Mouse (Mus musculus): Measurements from ENCODE around the gene Slc39a7. TPM values are rescaled to one million over a fixed set of nuclear protein-coding genes. Genes with fewer than 3 reads are reported as not detected.

Gene Slc39a7
- polyA plus RNA-seq, 1 experiment from 2014 or later, result 108 TPM

DNA sequence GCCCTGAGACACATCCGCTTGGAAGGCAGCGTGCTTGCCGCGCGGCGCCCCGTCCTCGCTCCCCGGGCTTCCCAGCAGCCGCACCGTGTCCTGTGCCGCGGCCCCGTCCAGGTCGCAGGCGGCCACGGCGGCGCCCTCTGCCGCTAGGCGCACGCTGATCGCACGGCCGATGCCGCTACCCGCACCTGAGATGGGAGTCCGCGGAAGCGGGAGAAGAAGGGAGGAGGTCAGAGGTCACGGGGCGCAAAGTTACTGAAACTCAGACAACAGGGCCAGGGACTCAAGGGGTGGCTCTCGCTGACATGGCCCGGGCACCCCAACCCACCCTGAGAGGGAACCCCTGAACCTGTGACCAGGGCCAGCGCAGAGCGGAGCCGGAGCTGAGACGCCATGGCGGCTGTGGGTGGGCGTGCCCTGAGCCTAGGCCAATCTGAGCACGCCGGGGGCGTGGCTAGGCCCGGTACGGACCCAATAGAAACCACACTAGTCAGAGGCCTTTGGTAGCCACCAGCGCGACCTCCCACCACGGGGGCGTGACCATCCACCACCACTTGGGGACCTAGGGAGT, 3.7 kb downstream of the Slc39a7 start, which contains the start of gene H2-Ke6:
TSS of gene H2-Ke6 (minus strand) at position 405 of the 568 bp plus-strand sequence.
- peaks cover 18% of the 10 kb centered on the region for H3K36me3 ChIP-seq (ENCODE audit: control insufficient read depth, insufficient read depth, low read length)
- H3K27ac ChIP-seq (ENCODE audit: low read depth, low read length), result peak within 1 kb of the TSS; percentile 97
- ATAC-seq (ENCODE audit: insufficient read depth, low FRiP score, low TSS enrichment) (peak; percentile 51), DNase-seq (ENCODE audit: low spot score) (peak; percentile 95)
- H3K4me1 ChIP-seq (ENCODE audit: control insufficient read depth, insufficient read depth, low read length), result peaks cover 47% of the 10 kb centered on the region
- no peaks in the 10 kb centered on the region for H3K9me3 ChIP-seq (ENCODE audit: control insufficient read depth, low read length)
- under 1% methylated on average over 43 of the region's 49 CpGs for WGBS
- H3K4me3 ChIP-seq (ENCODE audit: low read depth, low read length), result peak within 1 kb of the TSS; percentile 95
- peak within 1 kb of the TSS; percentile 73 for H3K9ac ChIP-seq (ENCODE audit: low read length)
- H3K27me3 ChIP-seq (ENCODE audit: control insufficient read depth, insufficient read depth, low read length), result no peaks in the 10 kb centered on the region
- H3K4me2 ChIP-seq (ENCODE audit: low read depth), result peak within 1 kb of the TSS; percentile 90

DNA sequence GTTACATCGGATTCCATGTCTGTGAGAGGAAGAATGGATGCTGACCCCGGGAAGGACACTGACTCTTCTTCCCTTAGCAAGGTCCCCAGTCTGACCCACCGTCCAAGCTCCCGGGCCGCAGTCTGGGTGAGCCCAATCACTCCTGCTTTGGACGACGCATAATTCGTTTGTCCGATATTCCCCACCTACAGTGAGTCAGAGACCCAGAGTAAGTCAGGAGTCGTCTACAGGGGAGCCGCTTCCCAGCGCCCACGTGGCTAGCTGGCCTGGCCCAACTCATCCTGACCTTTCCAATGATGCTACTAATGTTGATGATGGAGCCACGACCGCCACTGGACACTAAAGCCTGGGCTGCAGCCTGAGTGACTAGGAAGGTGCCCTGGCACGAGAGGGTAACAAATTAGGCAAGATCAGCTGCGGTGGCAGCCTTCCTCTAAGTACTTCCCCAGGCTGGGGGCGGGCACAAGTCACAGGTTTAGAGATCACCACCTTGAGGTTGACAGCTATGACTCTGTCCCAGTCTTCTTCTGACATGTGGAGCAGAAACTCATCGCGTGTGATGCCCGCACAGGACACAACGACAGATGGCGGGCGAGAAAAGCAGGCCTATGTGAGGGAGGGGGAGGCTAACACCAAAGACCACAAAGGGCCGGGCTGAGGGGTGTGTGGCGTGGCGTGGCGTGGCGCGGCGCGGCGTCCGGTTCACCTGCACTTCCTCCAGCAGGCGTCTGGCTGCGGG, 4.4 kb downstream of the Slc39a7 start:
- H3K4me2 ChIP-seq (ENCODE audit: low read depth), result peak overlapping the region; percentile 90
- H3K4me1 ChIP-seq (ENCODE audit: control insufficient read depth, insufficient read depth, low read length), result peaks cover 46% of the 10 kb centered on the region
- peak overlapping the region; percentile 95 for H3K4me3 ChIP-seq (ENCODE audit: low read depth, low read length)
- H3K9ac ChIP-seq (ENCODE audit: low read length), result peak overlapping the region; percentile 73
- WGBS, result 3% methylated on average over 36 of the region's 36 CpGs
- H3K27me3 ChIP-seq (ENCODE audit: control insufficient read depth, insufficient read depth, low read length), result no peaks in the 10 kb centered on the region
- DNase-seq (ENCODE audit: low spot score), result no peak
- H3K36me3 ChIP-seq (ENCODE audit: control insufficient read depth, insufficient read depth, low read length), result peaks cover 23% of the 10 kb centered on the region
- ATAC-seq (ENCODE audit: insufficient read depth, low FRiP score, low TSS enrichment), result no peak
- no peaks in the 10 kb centered on the region for H3K9me3 ChIP-seq (ENCODE audit: control insufficient read depth, low read length)
- peak overlapping the region; percentile 97 for H3K27ac ChIP-seq (ENCODE audit: low read depth, low read length)

DNA sequence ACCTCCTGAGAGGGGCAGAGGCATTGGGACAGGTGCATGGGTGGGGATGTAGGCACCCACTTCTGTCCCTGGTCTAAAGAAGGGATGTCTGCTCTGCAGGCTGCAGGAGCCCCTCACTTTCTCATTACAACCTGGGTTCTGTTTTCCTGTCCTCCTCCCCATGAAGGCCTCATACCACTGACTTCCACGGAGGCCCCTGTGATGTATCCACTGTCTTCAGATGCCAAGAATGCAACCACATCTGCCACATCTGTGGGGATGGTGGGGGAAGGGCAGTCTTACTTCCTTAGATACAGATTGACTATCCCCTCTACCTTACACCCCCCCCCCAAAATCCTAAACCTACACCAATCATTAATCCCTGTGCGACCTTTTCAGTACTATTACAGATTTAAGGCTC, 5.3 kb downstream of the Slc39a7 start:
- Histone ChIP-seq H3K9me3 (ENCODE audit: control insufficient read depth, low read length) (peaks cover 2% of the 10 kb centered on the region; the same call in 1 of the 2 replicates), H3K4me3 (ENCODE audit: low read depth, low read length) (peak overlapping the region; percentile 95), H3K27me3 (ENCODE audit: control insufficient read depth, insufficient read depth, low read length) (no peaks in the 10 kb centered on the region), H3K9ac (ENCODE audit: low read length) (peak overlapping the region; percentile 73), H3K27ac (ENCODE audit: low read depth, low read length) (peak overlapping the region; percentile 97), H3K4me2 (ENCODE audit: low read depth) (peak overlapping the region; percentile 90), H3K4me1 (ENCODE audit: control insufficient read depth, insufficient read depth, low read length) (peaks cover 46% of the 10 kb centered on the region), H3K36me3 (ENCODE audit: control insufficient read depth, insufficient read depth, low read length) (peaks cover 32% of the 10 kb centered on the region)
- ATAC-seq (ENCODE audit: insufficient read depth, low FRiP score, low TSS enrichment), result no peak; the same call in 1 of the 2 replicates
- no peak for DNase-seq (ENCODE audit: low spot score)
- WGBS, result 19% methylated on average over 2 of the region's 2 CpGs

DNA sequence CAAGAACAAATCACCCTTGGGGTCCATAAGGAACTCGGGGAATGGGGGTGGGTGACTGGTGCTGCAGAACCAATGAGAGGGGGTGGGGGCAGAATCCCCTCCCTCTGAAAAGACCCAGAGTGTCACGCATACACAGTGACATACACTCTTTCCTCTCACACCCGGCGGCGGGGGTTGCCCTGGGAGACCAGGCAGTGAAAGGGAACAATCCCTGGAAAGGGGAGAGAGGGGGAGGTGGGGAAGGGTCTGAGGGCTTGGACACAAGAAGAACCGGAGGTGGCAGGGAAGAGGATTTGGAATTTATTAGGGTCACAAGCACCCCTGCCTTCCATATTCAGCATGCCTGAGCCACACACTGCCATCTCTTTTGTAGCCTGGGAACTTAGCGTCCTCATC, 5.7 kb downstream of the Slc39a7 start:
- Histone ChIP-seq H3K4me2 (ENCODE audit: low read depth) (peak overlapping the region; percentile 90), H3K36me3 (ENCODE audit: control insufficient read depth, insufficient read depth, low read length) (peaks cover 35% of the 10 kb centered on the region), H3K9me3 (ENCODE audit: control insufficient read depth, low read length) (peaks cover 2% of the 10 kb centered on the region), H3K27me3 (ENCODE audit: control insufficient read depth, insufficient read depth, low read length) (no peaks in the 10 kb centered on the region), H3K4me3 (ENCODE audit: low read depth, low read length) (peak overlapping the region; percentile 95), H3K9ac (ENCODE audit: low read length) (peak overlapping the region; percentile 98), H3K27ac (ENCODE audit: low read depth, low read length) (peak overlapping the region; percentile 97), H3K4me1 (ENCODE audit: control insufficient read depth, insufficient read depth, low read length) (peaks cover 46% of the 10 kb centered on the region)
- DNase-seq (ENCODE audit: low spot score) (peak; percentile 92), ATAC-seq (ENCODE audit: insufficient read depth, low FRiP score, low TSS enrichment) (peak; percentile 60)
- WGBS, result 2% methylated on average over 7 of the region's 7 CpGs

DNA sequence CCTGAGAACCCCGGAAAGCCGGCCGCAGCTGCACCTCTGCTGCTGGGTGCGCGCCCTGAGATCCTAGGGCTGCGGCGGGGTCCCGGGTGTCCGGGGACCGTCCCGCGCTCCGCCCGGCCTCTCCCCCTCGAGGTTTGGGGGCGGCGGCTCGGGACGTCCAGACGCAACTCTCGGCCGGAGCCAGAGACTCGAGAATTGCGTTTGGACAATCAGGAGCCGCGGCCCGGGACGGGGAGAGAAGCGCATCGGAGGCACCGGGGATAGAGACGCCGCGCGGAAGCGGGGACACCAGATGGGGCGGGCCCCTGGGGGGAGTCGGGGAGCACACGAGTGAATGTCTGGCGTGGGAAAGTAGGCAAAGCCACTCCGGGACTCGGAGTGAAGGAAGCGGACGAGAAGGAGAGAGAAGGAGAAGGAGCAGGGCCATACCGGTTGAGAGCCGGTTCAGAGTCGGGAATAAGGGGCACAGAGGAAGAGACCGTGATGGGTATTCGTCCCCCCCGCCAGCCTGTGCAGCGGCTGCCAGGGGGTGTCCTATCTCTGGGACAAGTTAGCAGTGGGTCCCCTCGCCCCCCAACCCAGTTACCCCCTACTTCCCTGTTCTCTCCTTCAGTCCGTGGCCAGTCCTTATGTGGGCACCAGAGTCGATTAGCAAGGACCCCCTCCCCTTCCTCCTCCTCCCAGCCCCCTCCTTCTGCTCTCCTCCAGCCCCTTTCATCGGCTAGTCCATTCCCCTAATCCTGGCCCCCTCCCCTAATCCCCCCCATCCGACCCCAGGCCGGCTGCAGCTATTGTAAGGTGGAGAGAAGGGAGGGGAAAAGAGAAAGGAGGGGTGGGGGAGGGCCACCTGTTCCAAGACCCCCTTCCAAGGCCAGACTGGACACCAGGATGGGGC, 6.4 kb downstream of the Slc39a7 start:
- ATAC-seq (ENCODE audit: insufficient read depth, low FRiP score, low TSS enrichment) (peak; percentile 52), DNase-seq (ENCODE audit: low spot score) (peak; percentile 82)
- Histone ChIP-seq H3K27me3 (ENCODE audit: control insufficient read depth, insufficient read depth, low read length) (no peaks in the 10 kb centered on the region), H3K4me3 (ENCODE audit: low read depth, low read length) (peak overlapping the region; percentile 95), H3K9me3 (ENCODE audit: control insufficient read depth, low read length) (peaks cover 4% of the 10 kb centered on the region), H3K4me2 (ENCODE audit: low read depth) (peak overlapping the region; percentile 90), H3K9ac (ENCODE audit: low read length) (peak overlapping the region; percentile 98), H3K4me1 (ENCODE audit: control insufficient read depth, insufficient read depth, low read length) (peaks cover 40% of the 10 kb centered on the region), H3K27ac (ENCODE audit: low read depth, low read length) (peak overlapping the region; percentile 97), H3K36me3 (ENCODE audit: control insufficient read depth, insufficient read depth, low read length) (peaks cover 36% of the 10 kb centered on the region)
- WGBS, result under 1% methylated on average over 54 of the region's 57 CpGs

DNA sequence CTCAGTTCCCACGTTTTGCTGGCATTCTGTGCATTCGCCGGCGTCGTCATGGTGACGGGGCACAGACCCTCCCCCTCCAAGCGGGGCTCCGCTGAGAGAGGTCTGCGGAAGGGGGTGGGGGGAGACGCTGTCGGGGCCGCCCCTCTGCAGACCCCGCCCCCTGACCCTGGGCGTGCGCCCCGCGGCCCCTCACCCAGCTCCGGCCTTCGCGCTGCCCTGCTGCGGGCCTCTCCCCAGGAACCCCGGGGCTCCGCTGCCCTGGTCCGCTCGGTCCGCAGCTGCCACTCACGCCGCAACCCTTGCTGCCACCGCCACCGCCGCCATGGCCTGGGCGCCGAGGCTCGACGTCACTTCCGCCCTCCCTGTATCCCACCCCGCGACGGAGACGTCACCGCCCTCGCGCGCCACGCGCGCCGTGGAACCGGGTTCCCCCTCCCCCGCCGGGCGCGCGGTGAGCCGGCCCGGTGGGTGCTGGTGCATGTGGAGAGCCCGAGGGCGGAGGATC, 7.1 kb downstream of the Slc39a7 start, which contains the start of gene Ring1:
TSS of gene Ring1 (minus strand) at position 364 of the 505 bp plus-strand sequence.
- H3K4me3 ChIP-seq (ENCODE audit: low read depth, low read length), result peak within 1 kb of the TSS; percentile 95
- ATAC-seq (ENCODE audit: insufficient read depth, low FRiP score, low TSS enrichment) (peak; percentile 54), DNase-seq (ENCODE audit: low spot score) (peak; percentile 92)
- H3K4me1 ChIP-seq (ENCODE audit: control insufficient read depth, insufficient read depth, low read length), result peaks cover 33% of the 10 kb centered on the region
- H3K36me3 ChIP-seq (ENCODE audit: control insufficient read depth, insufficient read depth, low read length), result peaks cover 30% of the 10 kb centered on the region
- peak within 1 kb of the TSS; percentile 98 for H3K9ac ChIP-seq (ENCODE audit: low read length)
- peaks cover 5% of the 10 kb centered on the region for H3K9me3 ChIP-seq (ENCODE audit: control insufficient read depth, low read length)
- peak within 1 kb of the TSS; percentile 97 for H3K27ac ChIP-seq (ENCODE audit: low read depth, low read length)
- peak within 1 kb of the TSS; percentile 90 for H3K4me2 ChIP-seq (ENCODE audit: low read depth)
- 0% methylated on average over 30 of the region's 58 CpGs for WGBS
- no peaks in the 10 kb centered on the region for H3K27me3 ChIP-seq (ENCODE audit: control insufficient read depth, insufficient read depth, low read length)

DNA sequence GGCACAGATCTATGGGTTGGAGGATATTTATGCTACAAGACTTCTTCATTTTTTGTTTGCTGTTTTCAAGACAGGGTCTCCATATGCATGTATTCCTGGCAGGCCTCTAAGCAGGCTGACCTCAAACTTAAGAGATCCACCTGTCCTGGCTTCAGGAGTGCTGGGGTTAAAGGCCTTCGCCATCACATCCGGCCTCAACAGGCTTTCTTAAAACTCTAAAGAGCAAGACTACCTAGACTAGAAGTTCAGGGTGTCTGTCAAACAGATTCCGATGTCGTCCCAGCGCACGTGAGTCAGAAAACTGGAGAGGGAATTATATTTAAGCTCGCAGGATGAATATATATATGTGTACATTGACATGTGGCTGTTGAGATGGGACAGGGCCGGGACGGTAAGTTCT, 7.8 kb downstream of the Slc39a7 start:
- DNase-seq (ENCODE audit: low spot score) (no peak), ATAC-seq (ENCODE audit: insufficient read depth, low FRiP score, low TSS enrichment) (no peak)
- Histone ChIP-seq H3K9ac (ENCODE audit: low read length) (no peak overlapping the region), H3K36me3 (ENCODE audit: control insufficient read depth, insufficient read depth, low read length) (peaks cover 24% of the 10 kb centered on the region), H3K4me1 (ENCODE audit: control insufficient read depth, insufficient read depth, low read length) (peaks cover 27% of the 10 kb centered on the region), H3K27me3 (ENCODE audit: control insufficient read depth, insufficient read depth, low read length) (no peaks in the 10 kb centered on the region), H3K27ac (ENCODE audit: low read depth, low read length) (peak overlapping the region; percentile 97; the same call in 1 of the 2 replicates), H3K4me2 (ENCODE audit: low read depth) (peak overlapping the region; percentile 90), H3K4me3 (ENCODE audit: low read depth, low read length) (peak overlapping the region; percentile 95), H3K9me3 (ENCODE audit: control insufficient read depth, low read length) (peaks cover 5% of the 10 kb centered on the region)
- WGBS, result 68% methylated on average over 9 of the region's 9 CpGs

DNA sequence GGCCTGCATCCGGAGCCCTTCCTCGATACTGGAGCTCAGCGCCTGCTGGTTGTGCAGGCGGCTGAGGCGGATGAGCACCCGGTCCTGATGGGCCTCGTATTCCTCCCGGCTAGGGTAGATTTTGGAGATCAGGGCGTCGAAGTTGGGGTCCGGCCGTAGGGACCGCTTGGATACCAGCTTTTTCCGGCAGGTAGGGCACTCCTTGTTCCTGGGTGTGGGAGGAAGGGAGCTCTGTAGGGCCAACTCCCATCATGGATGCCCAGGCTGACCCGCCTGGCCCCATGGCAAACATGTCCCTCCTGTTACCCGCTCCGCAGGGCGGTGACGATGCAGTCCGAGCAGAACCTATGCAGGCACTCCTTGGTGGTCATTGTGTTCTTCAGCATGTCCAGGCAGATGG, 8.5 kb downstream of the Slc39a7 start:
- Histone ChIP-seq H3K27me3 (ENCODE audit: control insufficient read depth, insufficient read depth, low read length) (no peaks in the 10 kb centered on the region), H3K4me2 (ENCODE audit: low read depth) (0 out of 2 replicates have a peak overlapping the region, but pooled peaks have one; percentile 90), H3K36me3 (ENCODE audit: control insufficient read depth, insufficient read depth, low read length) (peaks cover 24% of the 10 kb centered on the region), H3K4me1 (ENCODE audit: control insufficient read depth, insufficient read depth, low read length) (peaks cover 24% of the 10 kb centered on the region), H3K27ac (ENCODE audit: low read depth, low read length) (no peak overlapping the region), H3K9ac (ENCODE audit: low read length) (no peak overlapping the region; the same call in 1 of the 2 replicates), H3K9me3 (ENCODE audit: control insufficient read depth, low read length) (peaks cover 5% of the 10 kb centered on the region), H3K4me3 (ENCODE audit: low read depth, low read length) (no peak overlapping the region)
- WGBS, result 95% methylated on average over 20 of the region's 20 CpGs
- no peak for ATAC-seq (ENCODE audit: insufficient read depth, low FRiP score, low TSS enrichment)
- no peak for DNase-seq (ENCODE audit: low spot score)
